14 mouse cellular contexts compared by ENCODE assay signal in the genomic region with DNA sequence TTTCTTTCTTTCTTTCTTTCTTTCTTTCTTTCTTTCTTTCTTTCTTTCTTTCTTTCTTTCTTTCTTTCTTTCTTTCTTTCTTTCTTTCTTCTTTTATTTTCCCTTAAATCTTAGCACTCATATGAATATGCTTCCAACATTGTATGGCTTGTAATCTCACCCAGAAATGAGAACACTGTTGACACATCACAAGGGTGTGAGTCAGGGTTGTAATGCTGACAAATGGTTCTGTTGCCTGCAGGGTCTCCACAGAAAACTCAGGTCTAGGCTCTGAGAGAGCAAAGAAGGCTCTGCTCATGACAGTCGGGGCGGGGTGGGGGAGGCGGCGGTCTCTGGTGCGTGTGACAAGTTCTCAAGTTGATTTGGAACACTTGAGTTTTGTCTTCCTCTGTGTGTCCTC. TPM values are rescaled to one million over a fixed set of nuclear protein-coding genes. Genes with fewer than 3 reads are reported as not detected.
"Had no signal": no experiment of that assay in that cellular context is flagged by ENCODE, and none has a peak within 500 bp of the region (broad histone marks: within the 10 kb centered on the region; RNA-seq: fewer than 3 reads in every experiment).

No protein-coding gene starts in this region.

- ATAC-seq: midbrain, embryonic 15.5 days had no signal

- H3K36me3 ChIP-seq: midbrain, embryonic 10.5 days; midbrain, embryonic 12.5 days; midbrain, embryonic 15.5 days; neural tube, embryonic 12.5 days; stomach, embryonic 15.5 days had no signal

- H3K4me2 ChIP-seq: lung, embryonic 14.5 days; midbrain, embryonic 12.5 days; midbrain, embryonic 15.5 days; neural tube, embryonic 12.5 days; stomach, embryonic 15.5 days had no signal

- DNase-seq: lung, adult 18-20 months; lung, embryonic 14.5 days; lung, postnatal 10 days; lung, postnatal 4 days; right cerebral cortex, postnatal 14 days; thymus, adult 2 months; thymus, postnatal 25 days; thymus, postnatal 4 days had no signal

- H3K4me1 ChIP-seq: midbrain, embryonic 12.5 days; neural tube, embryonic 12.5 days; stomach, embryonic 15.5 days had no signal

- H3K27ac ChIP-seq: midbrain, embryonic 10.5 days; midbrain, embryonic 12.5 days; midbrain, embryonic 15.5 days; neural tube, embryonic 12.5 days; stomach, embryonic 15.5 days; stomach, postnatal 0 days had no signal

- H3K9me3 ChIP-seq: midbrain, embryonic 10.5 days; midbrain, embryonic 12.5 days; midbrain, embryonic 15.5 days; neural tube, embryonic 12.5 days; stomach, embryonic 15.5 days had no signal

- H3K27me3 ChIP-seq: midbrain, embryonic 12.5 days; midbrain, embryonic 15.5 days; neural tube, embryonic 12.5 days; stomach, embryonic 15.5 days had no signal

- H3K9ac ChIP-seq: lung, embryonic 14.5 days; midbrain, embryonic 12.5 days; midbrain, embryonic 15.5 days; neural tube, embryonic 12.5 days; stomach, embryonic 15.5 days had no signal

- H3K4me3 ChIP-seq: midbrain, embryonic 10.5 days; midbrain, embryonic 12.5 days; midbrain, embryonic 15.5 days; neural tube, embryonic 12.5 days; stomach, embryonic 15.5 days had no signal

RNA-seq across cellular contexts. Expression of a gene that starts 18.7 kb away (rescaled TPM):
- polyA plus RNA-seq: thymus, adult 2 months had no signal
